Mouse (Mus musculus) T-cell, adult 2 months (primary cell): Measurements from ENCODE around the gene Zc3h4.
"Not testable (repeated sequence)": the region's sequence is repeated elsewhere in the genome, so short reads cannot be mapped to it uniquely, and the experiment has no call there.

Experiments
- DNase-seq: peaks from one replicate; pipeline ENCODE4 v3.0.0; 2022; ENCODE audit warnings: low spot score

The Zc3h4 gene

DNA sequence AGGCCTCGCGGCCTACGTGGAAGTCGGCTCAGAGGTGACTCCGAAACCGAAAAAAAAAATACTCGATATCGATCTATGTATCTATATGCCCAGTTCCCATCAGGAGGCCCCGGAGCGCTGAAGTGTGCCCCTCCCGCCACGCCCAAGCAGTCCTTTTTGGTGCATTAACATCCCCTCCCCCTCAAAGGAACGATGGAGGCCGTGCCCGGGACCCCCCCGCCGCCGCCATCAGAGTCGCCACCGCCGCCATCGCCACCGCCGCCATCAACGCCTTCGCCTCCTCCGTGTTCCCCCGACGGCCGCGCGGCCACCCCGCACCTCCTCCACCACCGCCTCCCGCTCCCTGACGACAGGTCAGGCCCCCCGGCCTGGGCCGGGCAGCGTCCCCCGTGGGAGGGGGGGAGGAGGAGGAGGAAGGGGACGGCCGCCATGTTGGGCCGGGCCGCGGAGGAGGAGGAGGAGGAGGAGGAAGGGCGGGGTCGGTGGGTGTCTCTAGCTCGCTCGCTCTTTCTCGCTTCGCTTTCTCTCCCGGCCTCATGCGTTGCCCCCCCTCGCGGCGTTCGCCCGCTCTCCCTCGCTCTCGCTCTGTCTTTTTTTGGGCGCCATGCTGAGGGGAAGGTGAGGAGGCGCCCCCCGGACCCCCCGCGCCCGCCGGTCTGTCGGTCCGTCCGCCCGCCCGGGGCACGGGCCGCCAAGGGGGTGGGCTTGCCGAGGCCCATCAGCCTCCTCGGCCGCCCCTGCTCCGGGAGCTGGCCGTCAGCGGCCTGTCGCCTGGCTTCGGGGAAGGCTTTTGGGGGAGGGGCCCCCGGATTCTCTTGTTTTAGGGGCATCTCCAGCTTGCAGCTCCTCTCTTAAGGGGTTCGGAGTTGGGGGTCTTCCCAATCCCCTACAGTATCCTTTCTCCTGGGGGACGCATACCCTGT is at the start of gene Zc3h4:
Zc3h4 (plus strand) TSS at position 222 of the 923 bp plus-strand sequence.
- peak; percentile 85 for DNase-seq

DNA sequence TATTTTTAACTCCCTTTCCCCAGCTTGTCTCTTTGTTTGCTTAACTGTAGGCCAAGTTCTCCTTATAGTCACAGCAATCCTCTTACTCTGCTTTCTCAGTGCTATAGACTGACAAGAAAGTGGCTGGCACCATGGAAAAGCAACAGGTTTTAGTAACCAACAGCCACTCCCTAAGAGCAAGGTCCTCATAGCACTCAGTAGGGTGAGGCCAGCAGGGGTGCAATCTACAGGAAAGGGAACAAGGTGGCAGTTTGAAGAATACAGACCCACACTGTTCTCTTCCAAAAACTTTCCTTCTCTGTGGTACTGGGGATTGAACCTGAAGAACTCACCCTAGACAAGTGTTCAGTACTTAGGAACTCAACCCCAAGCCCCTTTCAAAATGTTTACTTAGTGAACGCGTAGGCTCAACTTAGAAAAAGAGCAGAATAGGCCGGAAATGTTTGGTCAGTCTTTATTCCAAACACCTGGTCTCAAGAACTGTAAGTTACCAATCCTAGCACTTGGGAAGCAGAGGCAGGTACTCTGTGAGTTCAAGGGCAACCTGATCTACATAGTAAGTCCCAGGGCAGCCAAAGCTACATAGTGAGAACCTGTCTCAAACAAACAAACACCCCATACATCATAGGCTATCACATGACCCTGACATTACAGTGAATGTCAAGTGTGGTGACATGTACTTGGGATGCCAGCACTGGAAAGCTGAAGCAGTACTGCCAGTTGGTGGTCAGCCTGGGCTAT is 44.7 kb upstream of the Zc3h4 start:
- DNase-seq: no peak

DNA sequence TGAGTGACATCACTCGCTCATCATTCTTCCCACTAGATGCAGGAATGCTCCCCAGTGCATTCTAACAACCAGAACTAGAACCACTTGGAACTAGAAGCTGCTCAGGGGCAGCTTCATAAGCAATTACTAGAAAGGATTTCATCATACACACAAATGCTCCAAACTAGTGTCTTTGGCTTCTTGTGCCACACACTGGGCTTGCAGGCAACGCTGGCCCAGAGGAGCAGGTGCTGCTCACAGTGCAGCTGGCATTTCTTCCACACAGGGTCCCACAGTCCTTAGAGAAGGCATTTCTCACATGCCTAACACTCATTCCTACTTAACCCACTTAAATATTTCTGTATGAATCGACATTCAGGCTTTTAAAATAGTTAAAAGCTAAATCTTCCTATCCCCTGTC is 43.1 kb upstream of the Zc3h4 start:
- DNase-seq: no peak

DNA sequence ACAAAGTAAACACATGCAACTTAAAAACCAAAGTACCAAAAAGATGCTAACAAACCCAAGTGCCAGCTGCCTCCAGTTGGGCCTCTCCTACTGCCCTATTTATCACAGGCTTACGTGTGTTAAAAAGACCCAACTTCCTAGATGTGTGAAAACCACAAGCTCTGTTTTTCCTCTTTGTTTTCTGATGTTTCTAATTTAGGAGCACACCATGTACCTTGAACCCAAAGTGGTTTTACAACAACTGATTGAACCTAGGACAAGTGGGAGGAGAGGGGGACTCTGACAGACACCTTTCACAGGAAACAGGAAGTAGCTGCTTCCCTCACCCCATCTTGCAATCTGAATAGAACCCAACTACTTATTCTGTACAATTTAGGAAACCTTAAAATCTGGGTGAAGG is 36.4 kb upstream of the Zc3h4 start:
- peak; percentile 80 for DNase-seq

DNA sequence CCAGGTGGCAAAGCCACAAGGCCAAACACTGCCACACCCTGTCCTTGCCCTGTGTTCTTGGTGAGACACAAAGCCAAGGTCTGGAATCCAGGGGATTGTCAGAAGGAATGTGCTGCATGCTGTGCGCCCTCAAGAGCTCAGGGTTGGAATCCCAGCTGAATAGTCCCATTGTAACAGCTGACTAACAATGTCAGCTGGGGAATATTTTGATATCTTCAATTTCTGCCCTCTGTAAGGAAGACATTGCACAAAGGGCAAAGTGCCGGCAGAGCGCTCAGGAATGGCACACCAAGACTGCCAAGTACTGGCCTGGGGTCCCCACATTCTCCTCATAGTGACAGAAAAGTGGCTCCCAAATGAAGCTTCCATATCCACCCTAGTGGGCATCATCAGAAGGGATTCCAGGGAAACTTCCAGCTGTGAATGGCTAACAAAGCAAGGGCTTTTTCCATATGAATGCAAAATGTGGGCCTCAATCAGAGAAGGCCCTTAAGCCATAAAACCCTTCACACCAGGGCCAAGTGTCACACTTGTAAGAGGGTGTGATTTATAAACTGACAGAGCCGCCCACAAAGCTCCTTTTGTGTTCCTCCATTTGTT is 35.7 kb upstream of the Zc3h4 start:
- DNase-seq: no peak

DNA sequence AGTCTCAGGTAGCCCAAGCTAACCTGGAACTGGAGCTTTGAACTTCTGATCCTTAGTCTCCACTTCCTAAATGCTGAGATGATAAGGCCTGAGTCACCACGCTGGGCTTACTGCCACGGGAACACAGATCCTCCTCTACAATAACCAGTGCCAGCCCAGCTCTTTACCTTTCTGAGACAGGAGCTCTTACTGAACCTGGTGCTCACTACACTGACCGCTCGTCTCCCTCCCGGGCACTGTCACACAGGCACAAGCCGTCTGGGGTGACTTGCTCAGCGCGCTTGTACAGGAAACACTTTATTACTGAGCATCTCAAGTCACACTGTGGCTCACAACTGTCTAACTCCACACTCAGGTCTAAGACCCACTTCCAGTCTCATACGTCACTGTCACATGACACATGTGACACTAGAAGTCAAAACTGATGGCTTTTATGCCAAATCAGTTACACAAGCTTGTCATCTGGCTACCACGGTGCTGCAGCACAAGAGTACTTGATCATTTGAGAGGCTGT is 34.5 kb upstream of the Zc3h4 start:
- peak; percentile 73 for DNase-seq

DNA sequence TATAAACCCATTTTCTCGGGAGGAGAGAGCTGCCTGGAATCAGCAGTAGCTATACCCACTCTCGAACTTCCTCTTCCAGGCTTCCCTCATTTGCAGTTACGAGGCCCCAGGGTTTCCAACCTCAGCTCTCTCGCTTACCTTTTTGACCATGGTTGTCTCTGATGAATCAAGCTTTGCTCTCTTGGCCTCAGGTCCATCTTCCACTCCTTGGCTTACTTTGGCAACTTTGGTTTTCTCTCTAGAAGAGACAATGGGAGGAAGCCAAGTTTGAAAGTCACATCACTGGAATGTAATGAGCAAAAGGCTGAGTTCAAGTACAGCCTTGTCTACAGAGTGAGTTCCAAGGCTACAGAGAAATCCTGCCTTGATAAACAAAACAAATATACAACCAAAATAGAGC is 34.0 kb upstream of the Zc3h4 start:
- no peak for DNase-seq

DNA sequence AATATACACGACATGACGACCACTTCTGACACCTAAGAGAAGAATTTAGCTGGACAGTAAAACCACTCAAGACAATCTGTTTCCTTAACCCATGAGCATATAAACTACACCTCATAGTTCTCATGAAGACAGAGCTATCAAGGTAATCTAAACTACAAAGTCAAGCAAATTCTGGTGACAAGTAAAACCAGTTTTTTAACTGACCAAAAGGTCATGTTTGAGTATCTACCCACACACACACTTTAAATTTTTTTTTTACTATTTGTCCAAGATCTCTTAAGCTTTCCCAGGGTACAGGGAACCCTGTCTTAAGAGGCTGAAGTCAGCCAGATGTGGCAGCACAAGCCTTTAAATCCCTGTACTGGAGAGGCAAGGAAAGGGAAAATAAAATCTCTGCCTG is 31.9 kb upstream of the Zc3h4 start:
- no peak for DNase-seq

DNA sequence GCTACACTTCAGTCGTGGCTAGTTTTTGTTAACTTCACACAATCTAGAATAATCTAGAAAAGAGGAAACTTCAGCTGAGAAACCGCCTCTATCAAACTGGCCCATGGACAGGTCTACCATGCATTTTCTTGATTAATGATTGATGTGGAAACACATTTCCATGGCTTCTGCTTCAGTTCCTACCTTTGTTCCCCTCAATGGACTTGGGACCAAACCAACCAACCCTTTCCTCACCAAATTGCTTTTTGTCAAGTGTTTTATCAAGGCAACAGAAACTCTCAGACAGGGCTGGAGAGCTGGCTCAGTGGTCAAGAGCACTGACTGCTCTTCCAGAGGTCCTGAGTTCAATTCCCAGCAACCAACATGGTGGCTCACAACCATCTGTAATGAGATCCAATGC is 30.1 kb upstream of the Zc3h4 start:
- no peak for DNase-seq

DNA sequence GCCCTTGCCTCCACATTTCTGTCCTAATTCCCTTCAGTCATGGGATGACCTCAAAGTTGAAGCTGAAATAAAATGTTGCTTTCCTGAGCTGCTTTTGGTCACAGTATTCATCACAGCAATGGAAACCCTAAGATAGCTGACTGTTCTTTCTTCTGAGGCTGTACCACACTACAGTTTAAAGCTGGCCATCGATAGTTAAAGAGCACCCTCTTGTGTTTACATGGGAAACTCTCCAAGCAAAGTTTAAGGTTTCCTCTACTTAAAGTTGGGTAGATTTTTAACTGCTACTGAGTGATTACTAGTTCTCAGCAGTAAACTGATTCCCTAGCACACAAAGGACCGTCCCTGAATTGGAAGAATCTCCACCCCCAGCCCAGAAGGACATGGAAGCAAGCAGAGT is 27.0 kb upstream of the Zc3h4 start:
- peak; percentile 41 for DNase-seq

DNA sequence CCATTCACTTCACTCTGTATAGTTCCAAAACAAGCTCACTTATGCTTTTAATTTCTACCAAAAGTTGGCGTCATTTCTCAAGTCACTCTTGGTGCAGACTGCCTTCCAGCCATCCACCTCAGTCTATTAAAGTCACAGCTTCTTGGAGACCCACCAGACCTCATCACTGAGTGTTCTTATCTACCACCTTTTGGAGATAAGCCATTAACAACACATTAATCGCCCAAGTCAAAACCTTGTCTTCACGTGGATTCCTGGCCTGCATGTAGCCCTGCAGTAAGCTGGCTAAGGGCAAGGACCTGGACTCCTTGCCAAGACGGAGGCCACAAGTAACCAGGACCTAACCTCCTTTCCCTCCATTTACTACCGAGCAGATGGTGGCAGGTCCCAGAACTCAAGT is 25.7 kb upstream of the Zc3h4 start:
- no peak for DNase-seq

DNA sequence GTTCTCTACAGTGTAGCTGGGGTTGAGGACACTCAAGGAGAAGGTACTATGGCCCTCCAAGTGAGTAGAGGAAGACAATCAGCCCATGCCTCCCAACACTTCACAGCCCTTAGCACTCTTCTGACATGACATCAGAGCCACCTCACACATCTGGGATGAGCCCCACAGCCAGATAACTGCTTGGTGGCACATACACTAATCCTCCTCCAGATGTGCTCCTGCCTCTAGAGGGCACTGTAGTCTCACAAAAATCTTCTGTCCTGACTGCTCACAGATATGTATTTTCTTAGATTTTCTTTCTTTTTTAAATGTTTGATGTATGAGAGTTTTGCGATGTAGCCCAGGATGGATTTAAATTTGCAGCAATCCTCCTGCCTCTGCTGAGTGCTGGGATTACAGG is 24.2 kb upstream of the Zc3h4 start:
- peak; percentile 70 for DNase-seq

DNA sequence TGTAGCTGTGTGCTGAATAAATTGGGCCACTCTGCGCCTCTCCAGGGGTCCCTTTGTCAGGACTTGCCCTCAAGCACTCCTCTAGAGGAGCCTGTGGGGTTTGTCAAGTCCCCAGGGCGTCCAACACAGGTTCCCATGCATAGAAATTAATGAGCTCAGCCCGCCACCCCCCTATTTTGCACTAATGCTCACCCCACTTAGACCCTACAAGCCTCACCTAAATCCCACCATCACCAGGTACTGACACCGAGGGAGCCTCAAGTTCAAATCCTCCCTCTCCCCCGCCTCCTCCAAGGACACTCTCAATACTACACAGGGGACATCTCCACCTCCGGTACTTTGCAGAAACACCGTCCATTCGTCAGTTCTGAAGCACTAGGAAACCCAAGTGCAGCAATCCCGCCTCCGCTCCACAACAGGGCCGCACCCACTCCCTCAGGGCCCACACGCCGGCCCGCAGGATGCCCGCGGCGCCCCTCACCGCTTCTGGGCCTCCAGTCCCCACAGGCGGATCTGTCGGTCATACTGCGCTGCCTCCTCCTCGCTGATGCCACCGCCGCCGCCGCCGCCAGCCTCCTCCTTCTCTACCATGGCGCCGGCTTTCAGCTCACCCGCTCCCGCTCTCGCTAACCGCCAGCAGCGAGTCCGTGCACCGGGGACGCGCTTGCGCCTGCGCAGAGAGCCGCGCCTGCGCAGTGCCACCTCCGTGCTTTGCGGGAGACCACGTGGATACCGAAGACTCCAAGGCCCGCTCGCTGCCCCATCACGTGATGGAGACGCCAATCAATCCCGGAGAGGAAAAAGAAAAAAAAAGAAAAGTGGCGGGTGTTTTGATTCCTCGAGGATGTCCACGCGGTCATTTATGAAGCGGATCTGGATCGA is 13.3 kb upstream of the Zc3h4 start, which contains the start of gene Sae1:
Sae1 (minus strand) TSS at position 647 of the 882 bp plus-strand sequence.
- peak; percentile 94 for DNase-seq

DNA sequence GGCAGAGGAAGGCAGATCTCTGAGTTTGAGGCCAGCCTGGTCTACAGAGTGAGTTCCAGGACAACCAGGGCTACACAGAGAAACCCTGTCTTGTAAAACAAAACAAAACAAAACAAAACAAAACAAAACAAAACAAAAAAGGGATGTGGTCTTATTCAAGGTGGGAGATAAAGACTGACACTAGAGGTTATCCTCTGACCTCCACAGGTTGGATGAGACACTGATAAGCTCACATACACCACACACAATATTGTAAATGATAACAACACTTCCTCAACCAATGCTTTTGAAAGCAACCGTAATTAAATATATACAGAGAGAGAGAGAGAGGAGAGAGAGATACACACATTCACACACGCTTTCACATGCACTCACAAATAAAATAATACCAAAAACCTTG is 10.8 kb upstream of the Zc3h4 start:
- DNase-seq: not testable (repeated sequence)

DNA sequence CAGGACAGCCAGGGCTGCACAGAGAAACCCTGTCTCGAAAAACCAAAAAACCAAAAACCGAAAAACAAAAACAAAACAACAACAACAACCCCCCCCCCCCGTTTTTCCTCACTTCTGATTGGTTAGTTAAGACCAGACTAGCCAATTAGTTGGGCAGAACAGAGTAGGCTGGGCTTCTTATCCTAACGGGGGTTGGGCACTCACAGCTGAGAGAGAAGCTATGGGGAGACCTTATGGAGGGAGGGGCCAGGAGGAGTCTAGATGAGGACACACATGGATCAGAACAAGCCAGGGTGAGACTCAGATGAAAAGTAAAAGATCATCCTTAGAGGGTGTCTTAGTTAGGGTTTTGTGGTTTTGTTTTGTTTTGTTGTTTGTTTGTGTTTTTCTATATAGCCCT is 7.8 kb upstream of the Zc3h4 start:
- DNase-seq: no peak

DNA sequence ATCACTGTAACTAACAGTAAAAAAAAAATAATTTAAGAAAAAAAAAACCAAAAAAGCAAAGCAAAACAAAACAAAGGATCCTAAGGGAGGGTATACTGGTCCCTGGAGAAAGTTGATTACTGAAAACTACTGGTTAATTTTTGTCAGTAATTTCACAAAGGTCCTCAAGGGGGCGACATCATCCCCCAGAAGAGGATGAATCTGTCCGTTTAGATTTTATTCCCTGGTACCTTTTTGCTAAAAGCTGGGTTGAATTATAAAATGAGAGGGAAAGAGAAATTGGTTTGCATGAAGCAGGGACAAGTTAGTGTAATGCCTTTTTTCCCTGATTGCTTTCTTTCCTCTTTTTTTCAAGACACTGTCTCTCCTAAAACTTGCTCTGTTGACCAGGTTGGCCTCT is 4.8 kb upstream of the Zc3h4 start:
- peak; percentile 51 for DNase-seq

DNA sequence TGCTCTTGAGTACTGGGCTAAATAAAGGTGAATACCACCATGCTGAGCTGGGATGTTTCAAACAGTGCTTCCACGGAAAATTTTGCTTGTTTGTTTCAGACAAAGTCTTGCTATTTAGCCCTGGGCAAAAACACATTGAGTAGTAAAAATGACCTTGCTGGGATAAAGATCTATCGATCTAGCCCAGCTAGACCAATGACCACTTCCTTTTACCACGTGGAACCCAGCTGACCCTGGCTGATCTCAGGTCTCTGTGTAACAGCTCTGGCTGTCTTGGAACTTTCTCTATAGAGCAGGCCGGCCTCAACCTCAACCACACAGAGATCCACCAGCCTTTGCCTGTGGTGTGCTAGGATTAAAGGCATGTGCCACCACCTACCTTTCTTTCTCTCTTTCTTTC is 3.2 kb upstream of the Zc3h4 start:
- DNase-seq: no peak

DNA sequence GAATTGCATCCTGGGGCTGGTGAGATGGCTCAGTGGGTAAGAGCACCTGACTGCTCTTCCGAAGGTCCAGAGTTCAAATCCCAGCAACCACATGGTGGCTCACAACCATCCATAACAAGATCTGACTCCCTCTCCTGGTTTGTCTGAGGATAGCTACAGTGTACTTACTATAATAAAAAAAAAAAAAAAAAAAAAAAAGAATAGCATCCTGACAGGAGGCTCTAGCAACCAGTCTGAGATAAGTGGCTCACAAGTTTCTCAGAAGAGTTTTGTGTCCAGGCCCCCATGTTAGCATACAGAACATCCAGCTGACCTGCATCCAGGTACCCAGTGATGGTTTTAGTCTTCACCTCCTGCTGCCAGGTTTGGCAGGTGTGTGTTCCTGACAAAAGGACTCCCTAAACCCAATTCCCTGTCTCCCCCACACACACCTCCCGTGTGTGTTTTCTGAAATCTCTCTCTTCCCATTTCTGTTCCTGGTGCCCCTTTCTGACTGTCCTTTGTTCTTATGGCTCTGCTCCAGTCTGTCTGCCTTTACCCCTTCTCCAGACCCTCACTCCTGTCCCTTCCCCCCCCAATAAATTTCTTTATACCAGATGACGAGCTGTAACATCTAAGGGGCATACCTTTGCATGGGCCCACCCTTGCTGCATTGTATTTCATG is 2.2 kb upstream of the Zc3h4 start:
- DNase-seq: no peak

DNA sequence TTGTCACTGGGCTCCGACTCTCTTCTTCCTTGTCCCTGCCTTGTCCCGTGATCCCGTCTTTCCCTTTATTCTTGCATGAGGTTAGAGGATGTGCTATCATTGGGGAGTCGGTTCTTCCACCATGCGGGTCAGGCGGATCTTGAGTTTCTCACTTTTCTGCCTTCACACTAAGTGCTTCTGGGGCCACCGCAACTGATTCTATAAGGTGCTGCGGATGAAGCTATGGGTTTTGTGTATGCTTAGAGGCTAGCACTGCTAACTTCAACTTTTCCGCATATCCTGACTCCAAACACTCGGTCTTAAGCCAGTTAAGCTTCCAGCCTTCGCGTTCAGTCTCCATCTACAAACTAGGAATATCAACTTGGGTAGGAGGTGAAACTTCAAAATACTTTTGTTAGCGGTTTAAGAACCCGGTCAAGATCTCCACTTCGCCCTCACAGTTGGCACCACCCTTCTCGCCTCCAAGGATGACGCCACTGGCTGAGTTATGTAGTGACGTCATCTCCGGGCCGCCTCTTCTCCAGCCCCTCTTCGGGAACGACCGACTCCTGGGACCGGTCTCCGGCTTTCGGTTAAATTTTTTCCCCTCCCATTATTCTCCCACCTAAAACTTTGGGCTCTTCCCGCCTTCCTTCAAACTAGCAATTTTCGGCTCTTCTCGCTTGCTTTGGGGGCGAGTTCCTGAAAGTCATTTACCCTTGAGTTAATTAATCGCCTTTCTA is 1.5 kb upstream of the Zc3h4 start:
- no peak for DNase-seq
